In the genomic region with DNA sequence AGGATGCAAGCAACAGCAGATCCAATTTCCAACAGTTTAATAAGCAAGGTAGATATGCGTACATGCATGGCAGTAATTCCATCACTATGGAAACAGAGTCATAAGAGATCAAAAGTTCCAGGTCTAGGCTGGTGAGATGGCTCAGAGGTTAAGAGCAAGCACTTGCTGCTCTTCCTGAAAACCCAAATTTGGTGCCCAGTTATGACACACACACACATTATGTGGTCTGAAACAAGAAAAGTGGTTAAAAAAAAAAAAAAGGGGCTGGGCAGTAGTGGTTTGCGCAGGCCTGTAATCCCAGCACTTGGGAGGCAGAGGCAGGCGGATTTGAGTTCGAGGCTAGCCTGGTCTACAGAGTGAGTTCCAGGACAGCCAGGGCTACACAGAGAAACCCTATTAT, we compare ENCODE assay signal across 20 mouse cellular contexts.
"Had no signal": no experiment of that assay in that cellular context is flagged by ENCODE, and none has a peak within 500 bp of the region (broad histone marks: within the 10 kb centered on the region; RNA-seq: fewer than 3 reads in every experiment).

No protein-coding gene starts in this region.

- DNase-seq: kidney, adult 2 months; kidney, postnatal 36 days; layer of hippocampus, postnatal 36 days; liver, embryonic 13.5 days; lung, adult 2 months; lung, postnatal 14 days; lung, postnatal 4 days; midbrain, embryonic 14.5 days; right cerebral cortex, adult 18-20 months; right cerebral cortex, postnatal 14 days; right cerebral cortex, postnatal 4 days; thymus, adult 18-20 months; thymus, postnatal 36 days had no signal

- ATAC-seq: intestine, postnatal 0 days had no signal

- H3K4me3 ChIP-seq: left cerebral cortex, adult 2 months; liver, embryonic 13.5 days; megakaryocyte, embryonic 14.5 days; neural tube, embryonic 12.5 days; neural tube, embryonic 15.5 days had no signal

- H3K27me3 ChIP-seq: liver, embryonic 13.5 days; megakaryocyte, embryonic 14.5 days; neural tube, embryonic 12.5 days; neural tube, embryonic 15.5 days had no signal

- H3K27ac ChIP-seq: kidney, postnatal 0 days; left cerebral cortex, adult 2 months; liver, embryonic 13.5 days; neural tube, embryonic 12.5 days; neural tube, embryonic 15.5 days; stomach, postnatal 0 days had no signal
